Mouse (Mus musculus) left cerebral cortex, adult 9 months (tissue): Measurements from ENCODE around the gene Iqcf3.

Experiments
- DNase-seq, 2 experiments: peaks; one replicate each; pipeline ENCODE4 v3.0.0; 2022; ENCODE audit warnings: low spot score in 2 of 2

Iqcf3 gene

DNA sequence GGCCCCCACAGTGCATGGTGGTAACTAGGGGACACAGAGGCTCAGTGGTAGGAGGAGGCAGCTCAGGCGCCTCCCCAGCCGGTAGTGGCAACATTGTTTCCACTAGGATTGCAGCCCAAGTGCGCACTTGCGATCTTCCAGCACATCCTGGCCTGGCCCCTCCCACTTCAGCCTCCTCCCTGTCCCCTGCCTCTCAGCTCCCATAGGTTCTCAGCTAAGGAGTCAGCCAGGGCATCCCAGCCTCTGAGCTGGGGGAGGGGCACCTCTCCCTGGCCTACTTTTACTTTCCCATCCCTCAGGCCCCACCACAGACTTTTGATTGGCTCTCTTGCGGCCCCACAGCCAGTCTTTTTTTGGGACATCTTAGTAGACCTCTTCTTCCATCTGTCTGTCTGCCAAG, 89.5 kb downstream of the Iqcf3 start:
- DNase-seq: no peak

DNA sequence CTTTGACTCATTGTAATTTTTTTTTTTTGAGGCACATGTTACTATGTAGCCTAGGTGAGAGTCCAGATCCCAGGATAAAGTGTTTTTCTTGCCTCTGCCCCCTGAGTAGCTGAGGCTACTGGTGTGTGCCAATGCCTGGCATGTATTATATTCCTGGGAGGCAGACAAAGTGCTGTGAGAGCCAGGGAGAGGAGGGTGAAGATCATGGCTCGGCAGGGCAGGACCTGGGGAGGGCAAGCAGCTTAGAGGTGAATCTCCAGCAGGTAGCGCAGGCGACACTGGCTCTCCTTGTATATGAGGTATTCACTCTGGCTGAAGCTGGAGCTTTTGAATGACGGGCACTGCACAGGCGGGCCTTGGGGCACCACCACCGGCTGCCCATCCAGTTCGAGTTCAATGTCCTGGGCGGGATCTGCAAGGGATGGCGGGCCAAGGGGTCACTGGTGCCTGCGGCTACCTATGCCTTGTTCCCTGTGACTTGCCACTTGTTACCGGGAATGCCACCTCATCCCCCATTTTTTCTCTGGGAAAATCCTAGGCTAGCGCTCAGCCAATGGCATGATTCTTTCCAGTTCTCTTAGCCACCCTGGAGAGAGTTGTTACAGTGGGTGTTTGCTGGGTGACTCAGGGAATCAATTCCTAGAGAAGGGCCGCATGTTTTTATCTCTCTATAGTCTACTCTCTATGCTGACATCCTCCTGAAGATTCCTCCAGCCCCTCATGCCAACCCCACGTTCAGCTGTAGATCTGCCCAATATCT, 90.3 kb downstream of the Iqcf3 start:
- DNase-seq: no peak

DNA sequence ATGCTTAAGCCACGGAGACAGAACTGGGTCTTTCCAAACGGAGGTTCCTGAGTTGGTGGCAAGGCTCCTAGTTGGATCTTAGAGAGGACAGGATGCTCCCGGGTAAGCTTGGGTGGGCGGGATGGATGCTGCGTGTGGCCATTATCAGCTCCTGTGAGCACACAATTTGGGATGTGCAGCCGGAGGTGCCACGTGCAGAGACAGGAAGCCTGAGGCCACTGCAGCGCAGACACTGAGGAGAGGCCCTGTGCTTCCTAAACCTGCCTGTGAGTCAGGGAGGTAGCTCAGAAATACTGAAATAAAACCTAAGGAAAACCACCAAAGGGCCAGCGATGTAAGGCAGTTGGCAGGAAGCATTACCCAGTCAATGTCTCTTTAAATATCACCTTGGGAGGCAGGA, 91.7 kb downstream of the Iqcf3 start:
- DNase-seq: no peak

DNA sequence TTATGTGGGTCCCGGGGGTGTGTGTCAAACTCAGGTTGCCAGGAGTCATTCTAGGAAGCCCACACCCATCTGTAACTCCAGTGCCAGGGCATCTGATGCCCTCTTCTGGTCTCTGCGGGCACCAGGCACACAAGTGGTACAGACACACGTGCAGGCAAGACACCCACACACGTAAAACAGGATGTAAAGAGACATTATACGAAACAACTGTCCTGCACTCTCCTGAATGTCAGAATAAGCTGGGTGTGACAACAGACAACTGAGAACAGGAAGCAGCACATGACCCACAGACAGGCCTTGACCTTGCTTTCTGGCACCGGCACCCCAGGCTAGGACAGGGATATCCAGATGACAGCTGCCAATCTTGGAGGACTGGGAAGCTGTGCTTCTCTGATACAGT, 92.1 kb downstream of the Iqcf3 start:
- DNase-seq: no peak

DNA sequence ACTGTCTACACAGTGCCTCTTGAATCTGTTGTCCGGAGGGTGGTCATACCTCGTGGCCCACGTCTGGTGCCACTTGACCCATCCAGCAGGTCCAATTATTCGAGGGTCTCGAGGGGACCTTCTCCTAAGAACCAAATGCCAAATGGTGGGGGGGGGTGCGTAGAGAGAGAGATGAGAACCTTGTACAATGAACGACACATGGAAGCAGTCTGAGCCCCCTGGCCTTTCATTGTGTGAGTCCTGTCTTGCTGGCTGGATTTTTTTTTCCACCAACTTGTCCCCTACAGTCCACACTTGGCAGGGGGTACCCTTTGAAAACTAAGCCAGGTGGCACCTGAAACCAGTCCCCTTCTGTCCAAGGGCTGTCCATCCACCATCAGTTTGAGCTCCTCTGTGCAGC, 93.7 kb downstream of the Iqcf3 start:
- no peak for DNase-seq

DNA sequence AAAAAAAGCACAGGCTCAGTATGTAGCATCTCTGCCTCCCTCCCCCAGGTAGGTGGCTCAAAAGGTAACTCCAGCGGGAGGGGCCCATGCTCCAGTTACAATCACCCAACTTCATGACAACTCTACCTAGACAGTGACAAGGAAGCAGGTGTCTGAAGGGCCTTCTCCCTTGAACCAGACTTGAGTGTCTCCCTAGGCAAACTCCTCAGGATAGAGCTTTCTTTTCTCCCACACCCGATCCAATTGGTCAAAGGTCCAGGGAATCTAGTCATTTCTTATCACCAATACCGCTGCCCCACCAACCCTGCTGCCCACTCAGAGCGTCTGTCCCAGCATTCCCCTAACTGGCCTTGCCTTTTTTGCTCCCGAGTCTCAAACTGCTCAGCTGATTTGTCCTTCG, 94.7 kb downstream of the Iqcf3 start:
- no peak for DNase-seq

DNA sequence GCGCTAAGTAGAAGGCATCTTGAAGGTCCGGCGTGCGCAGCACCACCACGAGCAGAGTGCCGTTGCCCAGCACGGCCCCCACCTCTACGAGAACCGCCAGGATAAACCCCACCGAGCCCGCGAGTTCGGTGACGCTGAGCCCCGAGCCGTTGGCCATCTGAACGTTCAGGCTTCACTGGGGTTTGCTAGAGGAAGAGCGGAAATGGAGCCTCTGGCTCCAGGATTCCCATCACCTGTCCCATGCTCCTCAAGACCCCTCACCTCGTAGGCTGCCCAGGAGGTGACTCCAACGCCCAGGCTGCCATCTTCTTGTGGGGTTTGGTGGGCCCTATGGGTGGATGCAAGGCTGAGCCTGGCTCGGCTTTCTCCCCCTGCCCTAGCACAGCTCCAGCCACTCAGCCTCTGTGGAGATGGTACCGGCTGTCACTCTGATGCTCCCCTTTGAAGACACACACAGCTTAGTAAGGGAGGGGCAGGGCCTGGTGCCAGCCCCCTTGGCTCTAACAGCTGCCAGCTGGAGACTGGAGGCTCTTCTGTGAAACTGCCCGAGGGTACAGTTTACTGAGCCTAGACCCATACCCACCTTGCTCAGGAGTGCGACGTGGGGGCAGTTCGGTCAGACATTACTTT, 95.7 kb downstream of the Iqcf3 start, which contains the start of gene Gpr62:
Gpr62 (minus strand) TSS at position 368 of the 630 bp plus-strand sequence.
- peak in 1 of 2 experiments; percentile 77 for DNase-seq

DNA sequence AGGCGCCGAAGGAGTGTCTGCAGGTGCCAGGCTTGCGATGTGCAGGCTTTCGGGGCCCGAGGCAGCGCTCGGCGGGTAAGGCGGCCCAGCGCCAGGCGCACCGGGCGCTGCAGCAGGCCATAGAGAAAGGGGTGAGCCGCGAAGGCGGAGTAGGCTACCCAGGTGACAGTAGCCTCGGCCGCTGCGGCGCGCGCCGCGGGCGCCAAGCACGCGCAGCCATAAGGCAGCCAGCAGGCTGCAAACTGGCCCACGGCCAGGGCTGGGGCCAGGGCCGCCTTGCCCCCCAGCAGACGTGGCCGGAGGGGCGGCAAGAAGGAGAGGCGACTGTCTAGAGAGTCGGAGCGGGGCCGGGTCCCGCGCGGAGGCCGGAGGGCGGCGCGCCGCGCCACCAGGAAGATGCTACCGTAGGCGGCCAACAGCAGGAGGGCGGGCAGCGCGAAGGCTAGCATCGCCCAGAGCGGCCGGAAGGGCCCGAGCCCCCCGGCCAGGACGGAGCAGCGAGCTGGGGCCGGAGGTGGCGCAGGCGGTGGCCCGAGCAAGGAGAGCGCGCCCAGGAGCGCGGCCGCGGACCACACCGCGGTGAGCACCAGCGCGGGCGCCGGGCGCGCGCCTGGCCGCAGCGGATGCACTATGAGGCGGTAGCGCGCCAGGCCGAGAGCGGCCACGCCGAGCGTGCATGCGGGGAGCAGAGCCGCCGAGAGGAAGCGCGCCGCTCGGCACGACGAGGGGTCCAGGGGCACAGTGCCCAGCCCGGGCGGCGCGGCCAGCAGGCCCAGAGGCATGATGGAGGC, 96.5 kb downstream of the Iqcf3 start:
- peak in 1 of 2 experiments; percentile 73 for DNase-seq

DNA sequence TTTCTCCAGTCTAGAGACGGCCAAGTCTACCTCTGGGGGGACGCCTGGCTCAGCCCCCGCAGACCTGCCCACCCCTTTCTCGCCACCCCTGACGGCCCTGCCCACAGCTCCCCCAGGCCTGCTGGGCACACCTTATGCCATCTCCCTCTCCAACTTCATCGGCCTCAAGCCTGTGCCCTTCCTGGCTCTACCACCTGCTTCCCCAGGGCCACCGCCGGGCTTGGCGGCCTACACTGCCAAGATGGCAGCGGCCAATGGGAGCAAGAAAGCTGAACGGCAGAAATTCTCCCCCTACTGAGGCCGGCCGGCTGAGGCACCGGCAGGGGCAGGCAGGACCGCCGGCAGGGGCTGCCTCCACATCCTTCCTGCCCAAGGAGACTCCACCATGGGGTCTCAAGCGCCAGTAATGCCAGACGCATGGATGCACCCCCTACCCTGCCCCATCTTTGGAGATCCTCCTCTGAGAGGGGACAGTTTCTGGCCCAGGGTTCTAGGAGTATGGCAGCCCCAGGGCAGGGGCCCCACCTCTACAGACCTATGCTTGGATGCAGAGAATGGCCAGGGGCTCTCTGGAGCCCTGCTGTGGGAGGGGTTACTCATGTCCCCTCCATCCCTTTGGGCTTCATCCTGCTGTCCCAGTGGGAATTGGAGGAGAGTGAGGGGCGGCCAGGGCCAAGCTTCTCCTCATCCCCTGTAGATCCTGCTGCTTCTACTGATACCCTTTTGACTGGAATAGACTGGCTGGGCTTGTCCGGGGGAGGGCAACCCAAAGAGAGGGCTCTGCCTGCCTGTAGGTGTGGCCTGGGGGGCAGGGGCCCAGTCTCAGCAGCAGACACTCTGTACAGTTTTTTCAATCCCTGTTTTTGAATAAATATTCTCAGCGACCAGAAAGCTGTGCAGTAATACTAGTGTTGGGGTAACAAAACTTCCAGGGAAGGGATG, 98.0 kb downstream of the Iqcf3 start:
- DNase-seq: no peak

DNA sequence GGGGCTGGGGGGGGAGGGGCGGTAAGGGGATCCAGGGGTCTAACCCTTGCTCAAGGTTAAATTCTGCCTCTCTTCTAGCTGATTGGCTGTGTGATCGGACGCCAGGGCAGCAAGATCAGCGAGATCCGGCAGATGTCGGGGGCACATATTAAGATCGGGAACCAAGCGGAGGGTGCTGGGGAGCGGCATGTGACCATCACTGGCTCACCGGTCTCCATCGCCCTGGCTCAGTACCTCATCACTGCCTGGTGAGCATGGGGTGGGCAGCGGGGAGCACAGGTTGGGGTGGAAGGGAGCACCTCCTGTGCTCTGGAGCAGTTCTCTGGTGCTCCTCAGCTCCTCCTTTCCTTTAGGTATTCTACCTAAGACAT, 99.0 kb downstream of the Iqcf3 start:
- no peak for DNase-seq

DNA sequence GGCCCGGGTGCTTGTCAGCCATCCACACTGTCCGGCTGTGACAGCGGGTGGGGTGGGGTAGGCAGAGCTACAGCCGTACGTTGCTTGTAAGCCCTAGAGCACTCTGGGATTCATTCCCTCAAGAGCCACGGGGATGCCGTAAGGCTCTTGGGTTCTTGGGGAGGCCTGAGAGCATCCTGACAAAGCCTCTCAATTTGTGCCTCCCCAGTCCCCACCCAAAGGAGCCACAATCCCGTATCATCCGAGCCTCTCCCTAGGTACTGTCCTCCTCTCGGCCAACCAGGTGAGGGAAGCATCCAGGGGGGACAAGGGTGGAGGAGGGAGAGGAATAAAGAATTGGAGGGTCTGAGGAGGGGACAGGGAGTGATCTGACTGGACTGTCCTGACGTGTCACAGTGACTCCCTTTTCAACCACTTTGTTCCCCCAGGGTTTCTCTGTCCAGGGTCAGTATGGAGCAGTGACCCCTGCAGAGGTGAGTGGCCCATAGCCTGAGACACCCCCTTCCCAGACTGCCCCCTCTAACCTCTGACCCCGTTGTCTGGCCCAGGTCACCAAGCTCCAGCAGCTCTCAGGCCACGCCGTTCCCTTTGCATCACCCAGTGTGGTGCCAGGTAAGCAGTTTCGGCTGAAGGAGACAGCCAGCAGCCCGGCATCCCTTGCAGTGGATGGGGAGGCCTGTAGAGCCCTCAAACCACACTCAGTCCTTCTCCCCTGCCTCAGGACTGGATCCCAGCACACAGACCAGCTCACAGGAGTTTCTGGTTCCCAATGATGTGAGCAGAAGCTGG, 99.6 kb downstream of the Iqcf3 start:
- no peak for DNase-seq

DNA sequence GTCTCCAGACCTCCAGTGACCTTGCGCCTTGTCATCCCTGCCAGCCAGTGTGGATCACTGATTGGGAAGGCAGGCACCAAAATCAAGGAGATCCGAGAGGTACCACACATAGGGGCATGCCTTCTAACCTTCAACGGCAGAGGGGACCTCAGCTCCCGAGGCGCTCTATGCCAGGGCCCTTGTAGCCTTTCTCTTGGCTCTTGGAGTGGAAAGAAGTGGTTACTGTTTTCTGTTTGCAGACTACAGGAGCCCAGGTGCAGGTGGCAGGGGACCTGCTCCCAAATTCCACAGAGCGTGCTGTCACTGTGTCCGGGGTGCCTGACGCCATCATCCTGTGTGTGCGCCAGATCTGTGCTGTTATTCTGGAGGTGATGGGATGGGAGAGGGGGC, 100.4 kb downstream of the Iqcf3 start:
- no peak for DNase-seq

DNA sequence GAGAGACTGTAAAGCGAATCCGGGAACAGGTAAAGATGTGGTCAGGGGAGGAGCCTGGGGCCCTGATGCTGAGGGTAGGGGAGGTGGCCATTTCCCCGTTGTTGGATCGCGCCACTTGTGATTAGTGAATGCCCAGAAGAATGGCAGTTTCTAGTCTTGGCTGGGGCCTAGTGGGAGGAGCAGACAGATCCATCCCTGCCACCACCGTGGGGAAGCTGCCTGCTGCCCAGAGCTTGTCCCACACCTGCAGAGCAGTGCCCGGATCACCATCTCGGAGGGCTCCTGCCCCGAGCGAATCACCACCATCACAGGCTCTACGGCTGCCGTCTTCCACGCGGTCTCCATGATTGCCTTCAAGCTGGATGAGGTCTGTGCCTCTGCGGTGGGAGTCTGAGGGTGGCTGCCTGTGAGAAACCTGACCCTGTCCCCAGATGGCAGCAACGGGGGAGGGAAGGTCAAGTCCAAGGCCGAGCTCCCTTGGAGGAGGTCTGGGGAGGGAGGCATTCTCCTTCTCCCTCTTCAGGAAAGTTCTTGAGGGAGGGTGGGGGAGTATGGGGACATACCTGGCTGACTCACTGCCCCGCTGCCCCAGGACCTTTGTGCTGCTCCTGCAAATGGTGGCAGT, 100.9 kb downstream of the Iqcf3 start:
- DNase-seq: no peak

DNA sequence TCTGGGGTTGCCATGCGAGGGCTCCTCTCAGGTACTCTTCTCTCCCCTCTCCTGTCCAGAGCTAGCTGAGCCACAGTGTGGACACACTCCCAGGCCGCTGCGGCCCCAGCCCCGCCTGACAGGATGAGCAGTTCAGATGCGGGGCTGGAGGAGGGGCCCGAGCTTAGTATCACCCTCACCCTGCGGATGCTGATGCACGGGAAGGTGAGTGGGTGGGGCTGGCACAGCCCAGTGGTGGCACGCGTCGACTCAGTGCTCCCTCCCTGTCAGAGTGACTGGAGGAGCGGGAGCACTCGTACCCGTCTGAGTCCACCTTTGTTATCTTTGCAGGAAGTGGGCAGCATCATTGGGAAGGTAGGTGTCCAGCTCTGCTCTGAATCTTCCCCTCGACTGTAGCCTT, 101.5 kb downstream of the Iqcf3 start:
- DNase-seq: no peak

DNA sequence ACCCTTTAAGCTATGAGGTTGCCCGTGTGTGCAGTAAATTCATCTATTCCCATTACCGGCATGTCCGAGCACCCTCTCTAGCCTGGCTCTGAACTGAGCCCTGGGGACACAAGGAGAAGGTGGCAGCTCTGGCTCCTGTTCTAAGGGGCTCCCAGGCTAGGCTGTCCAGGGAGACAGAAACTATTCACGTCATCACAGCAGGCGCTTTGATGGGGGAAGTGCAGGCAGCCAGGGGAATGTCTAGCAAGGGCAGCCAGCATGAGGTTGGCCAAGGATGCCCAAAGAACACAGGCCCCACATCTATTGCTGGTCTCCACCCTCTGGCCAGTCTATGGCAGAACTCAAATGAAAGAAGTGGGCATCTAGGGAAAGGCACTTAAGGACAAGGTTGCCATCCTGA, 103.5 kb downstream of the Iqcf3 start:
- DNase-seq: no peak

DNA sequence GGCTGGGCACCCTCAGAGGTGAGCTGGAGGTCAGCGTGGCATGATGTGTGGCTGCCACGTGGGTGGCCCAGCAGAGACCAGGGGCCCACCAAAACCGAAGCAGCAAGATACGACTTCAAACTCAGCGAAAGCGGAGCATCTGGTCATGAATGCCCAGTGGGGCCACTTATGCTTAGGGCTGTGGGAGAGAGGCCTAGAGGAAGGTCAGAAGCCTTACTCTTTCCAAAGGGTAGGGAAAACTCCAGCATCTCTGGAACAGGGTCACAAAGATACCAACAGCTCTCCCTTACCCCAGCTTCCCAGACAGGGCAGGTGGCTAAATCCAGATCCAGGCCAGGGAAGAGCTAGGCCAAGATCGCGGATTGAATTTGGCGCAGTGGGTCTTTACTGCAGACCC, 104.3 kb downstream of the Iqcf3 start:
- DNase-seq: no peak

DNA sequence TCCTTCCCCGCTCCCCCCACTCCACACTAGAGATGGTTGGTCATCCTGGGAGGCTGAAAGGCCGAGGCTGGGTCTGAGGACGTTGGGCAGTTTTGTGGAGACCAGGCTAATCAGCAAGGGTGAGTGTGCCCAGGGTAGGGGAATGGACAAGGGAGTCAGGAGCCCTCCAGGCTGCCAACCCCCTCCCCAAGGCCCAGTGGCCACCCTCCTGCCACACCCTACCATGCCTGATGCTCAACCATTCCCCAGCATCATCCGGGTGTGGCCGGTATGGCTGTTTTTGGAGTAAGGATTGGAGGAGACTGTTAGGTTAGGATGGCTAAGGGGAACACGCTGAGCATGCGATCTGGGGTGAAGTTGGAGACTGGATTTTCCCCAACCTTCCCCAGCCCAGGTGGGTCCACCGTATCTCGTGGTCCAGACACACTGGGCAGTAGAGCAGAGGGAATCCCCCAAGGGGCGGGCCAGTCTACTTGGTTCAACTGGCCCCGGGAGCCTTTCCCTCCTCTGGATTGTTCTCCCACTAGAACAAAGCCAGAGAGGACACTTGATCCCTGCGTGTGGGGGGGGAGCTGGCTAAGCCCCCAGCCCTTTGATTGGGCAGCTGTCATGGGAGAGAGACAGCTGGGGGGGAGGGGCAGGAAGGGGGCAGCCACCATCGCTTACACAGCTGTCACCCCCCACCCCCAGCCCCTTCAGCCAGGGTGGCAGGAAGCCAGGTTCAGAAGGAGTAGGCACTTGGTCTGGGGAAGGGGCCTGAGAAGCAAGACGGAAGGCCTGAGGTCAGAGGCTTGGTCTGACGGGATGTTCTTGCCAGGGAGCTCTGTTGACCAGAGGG, 104.9 kb downstream of the Iqcf3 start:
- no peak for DNase-seq

DNA sequence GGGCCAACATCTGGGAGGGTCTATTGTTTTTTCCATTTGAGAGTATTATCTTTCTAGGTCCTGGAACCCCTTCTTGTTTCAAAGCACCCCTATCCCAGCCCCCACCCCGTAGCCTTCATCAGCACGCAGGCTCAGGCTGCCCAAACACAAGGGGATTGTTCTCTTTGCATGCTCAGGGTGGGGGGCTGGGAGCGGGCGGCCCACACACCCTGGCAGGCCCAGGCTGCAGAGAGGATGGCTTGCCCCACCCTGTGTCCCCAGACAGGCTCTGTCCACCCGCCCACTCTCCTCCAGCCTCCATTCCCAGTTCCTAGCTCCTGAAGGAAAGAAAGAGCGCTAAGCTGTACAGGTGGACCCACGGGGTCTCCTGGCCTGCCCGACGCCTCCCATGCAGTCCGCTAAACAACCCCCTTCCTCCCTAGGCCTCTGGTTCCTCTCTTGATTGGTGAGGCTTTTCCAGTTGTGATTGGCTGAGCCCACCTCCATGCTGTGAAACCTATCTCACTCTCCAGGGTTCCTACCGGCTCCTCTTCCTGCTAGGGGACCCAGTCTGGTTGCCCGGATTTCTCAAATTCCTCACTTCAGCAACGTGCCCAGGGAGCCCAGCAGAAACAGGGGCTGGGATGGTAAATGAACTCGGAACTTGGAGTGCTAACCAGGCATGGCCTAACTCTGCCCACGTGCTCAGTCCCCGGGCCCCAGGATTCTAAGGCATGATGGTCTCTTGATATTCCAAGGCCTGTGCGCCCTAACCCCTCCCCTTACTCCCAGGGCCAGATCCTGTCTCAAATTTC, 106.3 kb downstream of the Iqcf3 start:
- peak in 1 of 2 experiments; percentile 62 for DNase-seq
